Mouse (Mus musculus): Measurements from ENCODE around the gene Rbm19.

DNA sequence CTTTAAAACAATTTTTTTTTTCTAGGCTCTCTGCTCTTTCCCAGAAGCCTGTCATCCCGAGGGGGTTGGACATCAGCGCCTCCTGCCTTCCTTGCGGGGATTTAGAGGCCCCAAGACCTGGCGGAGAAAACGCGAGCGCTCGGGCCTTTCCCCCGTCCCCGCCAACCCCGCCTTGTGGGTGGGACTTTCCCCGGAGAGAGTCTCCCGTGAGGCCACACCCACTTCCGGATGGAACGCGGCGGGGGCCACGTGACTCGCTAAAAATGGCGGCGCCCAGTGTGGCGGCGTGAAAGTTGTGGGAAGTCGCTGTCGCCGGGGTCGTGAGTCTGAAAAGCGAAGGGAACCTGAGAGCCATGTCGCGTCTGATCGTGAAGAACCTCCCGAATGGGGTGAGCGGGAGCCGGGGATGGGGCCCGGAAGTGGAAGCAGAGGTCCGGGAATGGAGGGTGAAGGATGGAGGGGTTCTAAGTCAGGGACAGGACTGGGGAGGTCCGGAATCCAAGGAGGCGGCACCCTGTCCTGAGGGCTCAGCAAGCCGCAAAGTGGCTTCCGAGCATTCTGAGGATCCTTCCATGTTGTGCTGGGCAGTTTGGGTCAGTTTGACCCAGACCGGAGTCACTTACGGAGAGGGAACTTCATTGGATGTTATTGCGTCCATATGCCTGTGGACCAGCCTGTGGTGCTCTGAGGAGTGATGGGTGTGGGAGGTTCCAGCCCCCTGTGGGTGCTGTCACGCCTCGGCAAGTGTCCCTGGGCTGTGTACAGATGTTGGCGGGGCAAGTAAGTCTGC lies at the start of gene Rbm19:
- TF ChIP-seq GATA1 (IDR thresholded peaks at IDR 0.05; ENCODE audit: low read length): no peak
- no peak for TF ChIP-seq TAL1 (IDR thresholded peaks at IDR 0.05; ENCODE audit: low read length)
